Mouse (Mus musculus) kidney, adult 18-20 months (tissue): ENCODE measurements at regions not wholly inside any gene's neighbourhood (a gene's known extent, or its start where the extent isn't known, plus 50 kb on each side); places are given as distances from the start of the nearest gene placed in this dataset.
A peak's percentile ranks its signal among the peaks of the same experiment; 100 is the strongest.
"Not testable (repeated sequence)": the region's sequence is repeated elsewhere in the genome, so short reads cannot be mapped to it uniquely, and the experiment has no call there.

Source experiments
- DNase-seq: peaks from one replicate; pipeline ENCODE4 v3.0.0; 2021

DNA sequence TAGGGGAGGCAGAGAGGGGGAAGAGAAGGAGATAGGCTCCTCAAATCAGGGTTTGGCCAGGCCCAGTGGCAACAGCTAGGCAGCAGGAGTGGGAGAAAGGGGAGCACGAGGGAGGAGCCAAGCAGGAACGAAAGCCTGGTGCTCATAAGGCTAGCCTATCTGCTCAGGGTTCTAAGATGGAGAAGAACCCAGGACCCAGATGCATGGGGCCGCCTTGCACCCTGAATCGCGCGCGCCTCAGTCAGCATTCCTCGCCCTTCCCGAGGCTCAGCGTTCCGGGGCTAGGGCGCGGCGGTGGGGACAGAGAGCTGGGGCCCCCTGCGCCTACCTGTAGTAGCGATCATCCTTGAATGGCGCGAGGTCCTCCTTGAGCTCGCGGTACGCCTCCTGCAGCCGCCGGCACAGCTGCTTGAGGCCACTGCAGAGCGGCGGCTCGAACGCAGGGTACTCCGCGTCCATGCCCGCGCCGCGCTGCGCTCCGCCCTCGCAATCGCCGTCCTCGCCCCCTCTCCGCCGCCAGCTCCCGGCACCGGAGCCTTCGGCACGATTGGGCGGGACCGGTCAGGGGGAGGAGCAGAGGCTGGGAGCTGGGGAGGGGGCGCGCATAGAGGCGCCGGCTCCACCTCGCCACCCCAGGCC lies 60.1 kb downstream of the Dynlt1b start:
- DNase-seq, result not testable (repeated sequence)

DNA sequence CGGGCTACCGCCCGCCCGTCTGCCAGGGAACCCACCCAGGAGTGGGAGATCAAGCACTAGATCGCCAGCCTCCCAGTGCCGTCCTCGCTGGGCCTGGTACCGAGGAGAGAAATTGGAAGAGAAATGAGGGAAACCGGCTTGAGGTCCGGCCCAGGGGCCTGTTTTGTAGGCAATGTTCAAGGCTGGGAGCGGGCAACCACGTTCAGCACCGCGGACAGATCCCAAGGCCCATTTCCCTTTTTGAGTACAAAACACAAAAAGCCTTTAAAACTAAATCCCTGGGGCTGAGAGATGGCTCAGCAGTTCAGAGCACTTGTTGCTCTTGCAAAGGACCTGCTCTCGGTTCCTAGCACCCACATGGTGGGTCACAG lies 60.6 kb downstream of the Dynlt1b start:
- DNase-seq, result not testable (repeated sequence)

DNA sequence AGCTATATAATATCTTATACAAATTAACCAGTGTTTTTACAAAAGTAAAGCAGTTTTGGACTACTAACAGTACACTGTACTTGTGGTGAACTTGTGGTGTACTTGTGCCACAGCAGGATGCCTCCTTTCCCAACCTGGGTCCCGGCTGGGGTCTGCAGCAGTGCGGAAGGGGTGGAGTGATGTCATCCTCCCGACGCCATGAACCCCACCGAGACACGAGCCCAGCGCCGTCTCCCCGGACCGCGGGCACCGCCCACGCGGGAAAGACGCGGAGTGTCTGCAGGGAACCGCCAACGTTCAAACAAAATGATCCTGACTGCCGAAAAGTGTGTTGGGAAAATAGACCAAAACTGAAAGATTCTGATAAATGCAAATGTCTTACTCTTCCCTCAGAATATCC lies 62.6 kb downstream of the Dynlt1b start:
- DNase-seq, result not testable (repeated sequence)

DNA sequence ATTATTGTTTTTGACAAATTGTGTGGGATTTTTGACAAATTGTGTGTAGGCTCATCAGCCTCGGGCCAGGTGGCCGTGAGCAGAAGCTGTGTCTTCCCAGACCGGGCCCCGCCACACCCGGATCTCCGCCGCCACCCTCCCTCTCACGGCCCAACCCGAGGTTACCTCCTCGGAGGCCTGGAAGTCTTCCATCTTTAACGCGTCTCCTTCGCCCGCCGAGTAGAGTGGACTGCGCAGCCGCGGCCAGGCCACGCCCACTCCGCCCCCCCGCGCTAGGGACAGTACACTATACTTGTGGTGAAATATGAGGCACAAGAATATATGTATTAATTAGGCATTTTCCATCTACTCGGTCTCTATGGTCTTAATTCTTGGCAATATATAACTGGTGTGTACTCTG lies 63.0 kb downstream of the Dynlt1b start:
- DNase-seq, result peak; percentile 74

DNA sequence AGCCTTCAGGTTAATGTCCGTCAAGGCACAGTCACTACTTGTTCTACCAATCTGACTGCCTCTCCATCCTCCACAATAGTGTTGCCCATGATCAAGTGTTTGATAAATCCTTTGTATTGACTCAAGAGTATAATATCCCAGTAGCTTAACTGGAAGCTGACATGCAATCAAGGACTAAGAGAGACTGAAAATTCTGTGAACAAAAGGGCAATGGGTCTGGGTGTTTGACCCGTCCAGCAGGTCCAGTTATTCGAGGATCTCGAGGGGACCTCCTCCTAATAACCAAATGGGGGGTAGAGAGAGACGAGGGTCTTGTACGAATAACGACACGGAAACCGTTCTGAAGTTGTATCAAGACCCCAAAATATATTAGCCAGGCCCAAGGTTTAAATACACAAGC lies 66.6 kb downstream of the Dynlt1b start:
- DNase-seq, result not testable (repeated sequence)

DNA sequence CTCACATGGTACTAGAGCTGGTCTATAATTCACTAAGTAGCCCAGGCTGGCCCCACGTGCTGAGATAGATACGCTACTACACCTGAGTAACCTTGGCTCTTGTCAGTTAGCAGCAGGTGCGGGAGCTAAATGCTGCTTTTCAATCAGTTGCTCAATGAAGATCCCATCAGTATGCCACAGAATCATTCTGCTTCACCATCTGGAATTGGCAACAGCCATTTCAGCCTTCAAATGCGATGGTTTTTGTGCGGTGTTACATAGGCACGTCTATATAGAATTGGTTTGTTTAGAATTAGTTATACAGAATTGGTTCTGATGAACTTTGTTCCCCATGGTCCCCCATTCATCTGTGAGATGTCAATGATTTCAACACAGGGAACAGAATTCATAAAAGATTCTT lies 72.8 kb downstream of the Dynlt1b start:
- DNase-seq, result not testable (repeated sequence)

DNA sequence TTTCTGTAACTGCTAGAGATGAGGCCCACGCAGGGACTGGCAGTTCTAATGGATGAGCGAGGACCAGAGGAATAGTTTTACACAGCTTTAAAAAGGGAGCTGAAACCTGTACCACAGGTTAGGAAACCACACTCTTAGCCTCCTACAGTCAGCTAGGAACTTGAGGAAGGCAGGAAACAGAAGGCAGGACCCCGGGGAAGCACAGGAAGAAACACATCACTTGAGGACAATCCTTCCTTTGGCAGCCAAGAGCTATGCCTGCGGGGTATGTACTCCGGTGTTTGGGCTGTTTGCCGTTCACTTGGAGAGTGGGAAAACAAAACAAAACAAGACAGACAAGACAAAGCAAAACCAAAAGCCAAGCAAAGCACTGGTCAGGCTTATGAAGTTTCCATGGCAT lies 76.0 kb downstream of the Dynlt1b start:
- not testable (repeated sequence) for DNase-seq

DNA sequence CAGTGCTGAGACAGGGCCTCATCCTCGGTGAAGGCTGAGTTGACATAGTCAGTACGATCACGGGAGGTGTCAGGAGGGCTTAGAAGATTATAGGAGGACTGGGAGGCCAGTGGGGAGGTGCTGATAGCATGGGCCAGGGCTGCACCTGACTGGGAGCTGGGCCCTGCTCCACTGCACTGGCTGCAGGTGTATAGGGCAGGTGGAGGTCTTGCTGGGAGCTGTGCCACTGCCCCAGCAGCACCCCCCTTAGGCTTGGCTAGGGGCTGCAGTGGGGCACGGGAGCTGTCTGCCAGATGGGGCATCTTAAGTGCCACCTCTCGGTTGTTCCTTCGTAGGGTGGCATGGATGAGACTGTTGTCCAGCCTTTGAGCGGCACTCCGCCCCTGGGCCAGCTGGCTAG lies 85.2 kb downstream of the Dynlt1b start:
- not testable (repeated sequence) for DNase-seq

DNA sequence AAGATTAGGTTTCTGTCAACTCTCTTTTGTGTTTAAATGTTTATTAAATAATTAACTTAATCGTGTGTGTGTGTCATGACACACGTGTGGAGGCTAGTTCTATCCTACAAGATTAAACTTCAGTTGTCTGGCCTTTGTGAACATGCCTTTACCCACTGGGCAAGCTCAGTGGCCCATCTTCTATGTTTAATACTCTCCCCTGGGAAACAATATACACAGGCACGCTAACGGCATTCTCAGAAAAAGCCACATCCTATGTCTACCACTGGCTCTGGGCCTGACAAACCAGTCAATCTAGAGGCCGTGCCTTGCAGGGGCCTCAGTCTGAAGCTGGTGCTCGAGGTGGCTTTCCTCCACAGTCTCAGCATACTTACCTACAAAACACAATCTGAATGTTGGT lies 82.4 kb upstream of the Dynlt1c start:
- DNase-seq, result not testable (repeated sequence)

DNA sequence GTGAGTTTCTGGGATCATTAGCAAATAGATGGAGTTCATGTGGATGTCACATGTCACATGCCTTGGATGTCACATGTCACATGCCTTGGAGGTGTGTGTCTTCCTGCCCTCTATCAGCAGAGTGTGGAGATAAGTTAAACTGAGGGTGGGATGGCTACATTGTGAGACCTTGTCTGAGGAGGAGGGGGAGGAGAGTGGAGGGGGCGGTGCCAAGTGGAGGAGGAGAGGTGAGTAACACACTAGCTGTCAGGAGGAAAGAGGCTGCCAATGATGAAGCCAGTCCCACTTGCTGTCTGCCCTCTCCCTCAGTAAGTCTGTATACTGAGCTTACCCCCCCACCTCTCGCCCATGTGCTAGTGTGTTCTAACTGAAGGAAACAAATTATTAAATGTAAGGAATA lies 81.5 kb upstream of the Dynlt1c start:
- not testable (repeated sequence) for DNase-seq

DNA sequence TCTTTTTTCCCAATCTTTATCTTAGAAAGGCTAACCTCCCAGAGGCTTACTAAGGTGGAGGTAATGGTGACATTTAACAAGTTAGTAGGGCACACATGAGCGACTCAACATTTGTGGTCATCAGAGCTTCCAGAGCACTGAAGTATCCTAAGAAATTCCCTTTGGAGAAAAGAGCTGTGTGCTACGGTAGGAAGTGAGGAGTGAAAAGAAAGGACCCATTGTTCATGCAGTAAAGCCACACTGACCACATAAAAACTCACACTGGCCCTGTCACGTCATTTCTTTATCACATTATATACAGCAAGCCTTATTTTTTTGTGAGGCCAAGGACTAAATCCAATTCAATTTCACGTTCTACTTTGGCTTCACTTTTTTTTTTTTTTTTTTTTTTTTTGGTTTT lies 80.7 kb upstream of the Dynlt1c start:
- DNase-seq, result not testable (repeated sequence)

DNA sequence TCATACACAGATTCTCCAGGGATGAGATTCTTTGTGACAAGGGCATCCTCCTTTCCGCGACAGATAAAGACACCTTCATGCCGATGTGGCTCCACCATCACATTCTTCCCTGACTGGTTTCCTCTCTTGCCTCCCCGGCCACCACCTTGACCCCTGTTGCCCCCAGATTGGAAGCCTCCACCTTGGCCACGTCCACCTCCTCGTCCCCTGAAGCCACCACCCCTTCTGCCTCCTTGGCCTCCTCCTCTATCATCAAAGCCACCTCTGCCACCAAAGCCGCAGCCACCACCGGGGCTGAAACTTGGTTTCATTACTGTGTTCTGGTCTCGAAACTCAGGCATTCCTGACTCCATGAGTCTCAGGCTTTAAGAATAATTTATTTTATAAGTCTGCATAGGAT lies 79.3 kb upstream of the Dynlt1c start:
- not testable (repeated sequence) for DNase-seq

DNA sequence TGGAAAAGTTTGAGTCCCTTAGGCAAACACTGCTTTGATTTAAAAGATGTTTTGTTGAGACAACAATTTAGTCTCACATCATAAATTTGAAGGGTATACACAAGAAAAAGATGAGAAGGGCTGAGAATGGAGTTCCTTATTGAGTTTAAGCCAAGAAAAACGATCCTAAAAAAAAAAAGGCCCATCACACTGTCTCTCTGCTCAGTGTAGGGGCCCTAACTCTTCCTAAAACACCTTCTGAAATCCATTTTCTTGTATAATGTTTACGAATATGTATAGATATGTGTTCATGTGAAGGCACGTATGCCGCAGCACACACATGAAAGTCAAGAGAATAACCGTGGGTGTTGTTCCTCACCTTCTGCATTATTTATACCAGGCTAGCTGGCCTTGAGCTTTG lies 62.7 kb upstream of the Dynlt1c start:
- not testable (repeated sequence) for DNase-seq

DNA sequence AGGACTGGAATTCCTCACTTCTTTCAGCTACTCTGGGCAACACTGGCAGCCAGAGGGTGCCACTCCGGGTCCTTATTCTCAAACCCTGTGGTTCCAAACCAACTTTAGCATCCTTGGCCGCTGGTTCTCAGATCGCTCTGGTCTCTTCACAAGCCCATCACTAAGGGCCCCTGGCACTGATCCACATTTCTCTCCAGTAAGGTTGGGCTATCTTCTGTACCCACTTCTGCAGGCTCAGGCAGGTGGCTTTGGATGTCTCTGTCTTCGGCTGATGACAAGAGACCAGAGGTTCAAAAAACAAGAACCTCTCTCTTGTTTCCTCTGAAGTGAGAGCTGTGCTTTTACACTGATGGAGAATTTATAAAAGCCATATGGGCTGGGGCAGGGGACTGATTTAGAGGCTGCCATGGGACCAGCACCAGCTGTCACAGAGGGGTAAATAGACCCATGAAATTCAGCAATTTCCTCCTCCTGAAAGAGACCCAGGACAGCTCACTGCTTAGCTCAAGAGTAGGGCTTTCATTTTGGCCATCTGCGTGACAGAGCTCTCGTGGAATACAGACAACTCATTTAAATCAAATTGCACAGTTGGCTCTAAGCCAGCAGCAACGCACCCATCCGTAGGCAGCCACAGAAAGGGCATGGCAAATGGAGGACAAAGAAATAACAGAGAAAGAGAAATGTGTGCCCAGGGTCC lies 54.3 kb upstream of the Dynlt1c start:
- DNase-seq, result not testable (repeated sequence)

DNA sequence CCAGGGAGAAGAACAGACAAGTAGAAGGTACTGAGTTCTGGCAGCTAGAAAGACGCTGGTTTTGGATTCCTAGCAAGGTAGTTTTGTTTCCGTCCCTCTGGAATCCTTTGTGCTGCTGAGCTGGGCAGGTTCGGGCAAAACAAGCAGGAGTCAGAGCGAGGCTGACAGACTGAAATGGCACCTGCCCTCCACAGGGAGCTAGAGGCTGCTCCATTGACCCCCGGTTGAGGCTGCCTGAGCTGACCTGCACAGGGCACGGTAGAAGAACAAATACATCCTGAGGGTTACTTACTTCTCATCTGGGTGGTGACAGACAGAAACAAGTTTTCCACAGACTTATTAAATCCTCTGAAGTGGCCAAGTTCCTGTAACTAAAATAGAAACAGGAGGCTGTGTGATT lies 53.5 kb upstream of the Dynlt1c start:
- not testable (repeated sequence) for DNase-seq
